Mouse (Mus musculus) liver, adult 2 months (tissue): ENCODE measurements around the gene Gm9944. TPM values are rescaled to one million over a fixed set of nuclear protein-coding genes. Genes with fewer than 3 reads are reported as not detected.
A peak's percentile ranks its signal among the peaks of the same experiment; 100 is the strongest.

Experiments used
- DNase-seq: peaks from one replicate; pipeline ENCODE4 v3.0.0-alpha.2; 2011; ENCODE audit warnings: low read depth, low spot score; ENCODE audit errors: extremely low read depth
- H3K27ac ChIP-seq: fragments of 200-500 bp; replicated peaks from 2 replicates; pipeline ENCODE4 v1.5.1; 2012; ENCODE audit warnings: low read depth, mild to moderate bottlenecking, control low read depth, inconsistent platforms, low read length; ENCODE audit not compliant: insufficient read depth
- H3K27me3 ChIP-seq: fragments of 200-500 bp; 2 replicates; pipeline ENCODE4 v1.6.1; 2012; ENCODE audit warnings: mild to moderate bottlenecking, moderate library complexity, low read length, inconsistent platforms; ENCODE audit not compliant: control insufficient read depth, insufficient read depth
- H3K36me3 ChIP-seq: fragments of 200-500 bp; 2 replicates; pipeline ENCODE4 v1.6.1; 2012; ENCODE audit warnings: low read length, inconsistent platforms; ENCODE audit not compliant: control insufficient read depth, insufficient read depth
- H3K4me1 ChIP-seq: fragments of 200-500 bp; 2 replicates; pipeline ENCODE4 v1.6.1; 2011; ENCODE audit warnings: low read length; ENCODE audit not compliant: control insufficient read depth, insufficient read depth
- H3K4me3 ChIP-seq: fragments of 200-500 bp; 2 replicates; pipeline ENCODE4 v1.5.1; 2011; ENCODE audit warnings: low read depth, mild to moderate bottlenecking, control low read depth, low read length, moderate library complexity; ENCODE audit not compliant: insufficient read depth
- H3K79me2 ChIP-seq: fragments of 200-500 bp; 2 replicates; pipeline ENCODE4 v1.6.1; 2012; ENCODE audit warnings: inconsistent platforms, mild to moderate bottlenecking, low read length, moderate library complexity; ENCODE audit not compliant: control insufficient read depth, insufficient read depth
- H3K9ac ChIP-seq: fragments of 200-500 bp; 2 replicates; pipeline ENCODE4 v1.6.1; 2012; ENCODE audit warnings: low read depth, mild to moderate bottlenecking, control low read depth, inconsistent platforms, low read length
- CTCF ChIP-seq: fragments of 200-500 bp; IDR thresholded peaks from 2 replicates; pipeline ENCODE4 v1.5.1; 2011; ENCODE audit warnings: low read depth, low read length, control low read depth
- POLR2A ChIP-seq: fragments of 200-500 bp; IDR thresholded peaks from 2 replicates; pipeline ENCODE4 v1.6.1; 2011; ENCODE audit warnings: low read length, control low read depth; ENCODE audit not compliant: insufficient read depth; ENCODE audit errors: extremely low read depth
- WGBS: fragments of 180-500 bp; shearing (Covaris S2); methylation state at CpG from one replicate; pipeline ENCODE4 v1.1.7; 2018; 5-methylcytosine and 5-hydroxymethylcytosine counted together
- polyA plus RNA-seq: library from polyadenylated mRNA; depleted of rRNA; stranded (reverse); fragments of >200 nt; gene quantifications from 2 replicates; pipeline ENCODE4 v1.2.3, GENCODE M21; 2012; rRNA removed
- total RNA-seq: library from RNA; depleted of rRNA; stranded (reverse); fragments of >200 nt; gene quantifications from 2 replicates; pipeline ENCODE4 v1.2.3, GENCODE M21; 2014; rRNA removed

The Gm9944 gene
- total and polyA plus RNA-seq, 2 experiments = not detected

- Histone ChIP-seq H3K27me3 (no peaks in the 10 kb centered on the region), H3K79me2 (no peaks in the 10 kb centered on the region), H3K4me1 (no peaks in the 10 kb centered on the region), H3K9ac (no peak overlapping the region), H3K4me3 (no peak overlapping the region), H3K27ac (no peak overlapping the region), H3K36me3 (no peaks in the 10 kb centered on the region)
- TF ChIP-seq POLR2A (no peak), CTCF (peak; percentile 17; the same call in 1 of the 2 replicates)
- no peak for DNase-seq
These were observed 32.5 kb downstream of the Gm9944 start for GRCm38 (mm10) chr4:144420644-144421043.

- H3K27ac ChIP-seq = no peak within 1 kb of the TSS
- no peak for DNase-seq
- no peaks in the 10 kb centered on the region for H3K36me3 ChIP-seq
- H3K27me3 ChIP-seq = peaks cover 2% of the 10 kb centered on the region; the same call in 1 of the 2 replicates
- no peaks in the 10 kb centered on the region for H3K4me1 ChIP-seq
- 79% methylated on average over 9 of the region's 9 CpGs for WGBS
- H3K4me3 ChIP-seq = no peak within 1 kb of the TSS
- no peaks in the 10 kb centered on the region for H3K79me2 ChIP-seq
- TF ChIP-seq CTCF = no peak
- no peak for TF ChIP-seq POLR2A
- H3K9ac ChIP-seq = no peak within 1 kb of the TSS
These were observed 44.8 kb downstream of the Gm9944 start, which contains the start of gene Pramef12 for GRCm38 (mm10) chr4:144408290-144408689. TSS of gene Pramef12 (minus strand) at chr4:144408464.

- Histone ChIP-seq H3K79me2 (no peaks in the 10 kb centered on the region), H3K36me3 (no peaks in the 10 kb centered on the region), H3K4me1 (no peaks in the 10 kb centered on the region), H3K27me3 (peaks cover 2% of the 10 kb centered on the region; the same call in 1 of the 2 replicates), H3K9ac (no peak overlapping the region), H3K4me3 (no peak overlapping the region), H3K27ac (no peak overlapping the region)
- no peak for DNase-seq
- TF ChIP-seq POLR2A (no peak), CTCF (no peak)
- WGBS = 59% methylated on average over 3 of the region's 3 CpGs
These were observed 46.9 kb downstream of the Gm9944 start for GRCm38 (mm10) chr4:144406261-144406660.

- Histone ChIP-seq H3K79me2 (no peaks in the 10 kb centered on the region), H3K4me1 (no peaks in the 10 kb centered on the region), H3K36me3 (no peaks in the 10 kb centered on the region), H3K4me3 (no peak overlapping the region), H3K9ac (no peak overlapping the region), H3K27ac (no peak overlapping the region), H3K27me3 (peaks cover 2% of the 10 kb centered on the region; the same call in 1 of the 2 replicates)
- 9% methylated on average over 17 of the region's 17 CpGs for WGBS
- no peak for DNase-seq
- TF ChIP-seq CTCF = no peak
- no peak for TF ChIP-seq POLR2A
These were observed 48.5 kb downstream of the Gm9944 start for GRCm38 (mm10) chr4:144404456-144405086.

Other genes with a start within 250 kb of the Gm9944 start
- gene C87977, start 240.0 kb downstream of the Gm9944 start, total RNA-seq = not detected in 2 replicates
- not detected in 2 replicates for gene C87977, start 240.0 kb downstream of the Gm9944 start, polyA plus RNA-seq
- gene Pramel5, start 172.8 kb downstream of the Gm9944 start, total RNA-seq = not detected in 2 replicates
- not detected in 2 replicates for gene Pramel5, start 172.8 kb downstream of the Gm9944 start, polyA plus RNA-seq
- not detected in 2 replicates for gene Gm13128, start 123.1 kb downstream of the Gm9944 start, total RNA-seq
- gene Gm13128, start 123.1 kb downstream of the Gm9944 start, polyA plus RNA-seq = not detected in 2 replicates
- not detected in 2 replicates for gene Gm13119, start 95.4 kb downstream of the Gm9944 start, total RNA-seq
- not detected in 2 replicates for gene Gm13119, start 95.4 kb downstream of the Gm9944 start, polyA plus RNA-seq
- not detected in 2 replicates for gene Pramef20, start 75.4 kb downstream of the Gm9944 start, total RNA-seq
- not detected in 2 replicates for gene Pramef20, start 75.4 kb downstream of the Gm9944 start, polyA plus RNA-seq
- gene Pramef12, start 44.9 kb downstream of the Gm9944 start, total RNA-seq = not detected in 2 replicates
- gene Pramef12, start 44.9 kb downstream of the Gm9944 start, polyA plus RNA-seq = not detected in 2 replicates
- not detected in 2 replicates for gene 1700012P22Rik, start 14.5 kb downstream of the Gm9944 start, total RNA-seq
- not detected in 2 replicates for gene 1700012P22Rik, start 14.5 kb downstream of the Gm9944 start, polyA plus RNA-seq
- not detected in 2 replicates for gene Aadacl3, start 10.4 kb upstream of the Gm9944 start, total RNA-seq
- gene Aadacl3, start 10.4 kb upstream of the Gm9944 start, polyA plus RNA-seq = not detected in 2 replicates
- not detected in 2 replicates for gene 9430007A20Rik, start 66.5 kb upstream of the Gm9944 start, total RNA-seq
- gene 9430007A20Rik, start 66.5 kb upstream of the Gm9944 start, polyA plus RNA-seq = not detected in 2 replicates
- not detected in 2 replicates for gene Gm13124, start 111.8 kb upstream of the Gm9944 start, total RNA-seq
- gene Gm13124, start 111.8 kb upstream of the Gm9944 start, polyA plus RNA-seq = not detected in 2 replicates
- not detected in 2 replicates for gene Aadacl4, start 160.4 kb upstream of the Gm9944 start, total RNA-seq
- not detected in 2 replicates for gene Aadacl4, start 160.4 kb upstream of the Gm9944 start, polyA plus RNA-seq
- gene Gm436, start 233.1 kb upstream of the Gm9944 start, total RNA-seq = not detected in 2 replicates
- gene Gm436, start 233.1 kb upstream of the Gm9944 start, polyA plus RNA-seq = not detected in 2 replicates